Mouse (Mus musculus): Measurements from ENCODE around the gene Pifo. TPM values are rescaled to one million over a fixed set of nuclear protein-coding genes. Genes with fewer than 3 reads are reported as not detected.

The Pifo gene
- total and polyA plus RNA-seq, 3 experiments, result 7.7 to 13.7 (median 8.1) TPM

GRCm38 (mm10) chr3:106032781-106033180, 18.3 kb upstream of the Pifo start, which contains the start of gene Chil5:
Chil5 (minus strand) TSS chr3:106032814.
- Histone ChIP-seq H3K36me3 (replicated peaks in 1 of 2; ENCODE audit: control insufficient read depth in 1 of 2, insufficient read depth in 1 of 2, low read length in 1 of 2) (peaks cover 0 to 13% of the 10 kb centered on the region in 2 experiments), H3K27me3 (replicated peaks) (no peaks in the 10 kb centered on the region), H3K27ac (ENCODE audit: insufficient read depth, low read depth) (no peak within 1 kb of the TSS), H3K9me3 (replicated peaks; ENCODE audit: low read length) (no peaks in the 10 kb centered on the region), H3K79me2 (replicated peaks; ENCODE audit: control insufficient read depth, extremely low read depth, insufficient read depth, poor library complexity, severe bottlenecking) (no peaks in the 10 kb centered on the region), H3K4me1 (ENCODE audit: control insufficient read depth in 1 of 2, insufficient read depth in 2 of 2) (peaks cover 0 to 9% of the 10 kb centered on the region in 2 experiments; a peak in 1 of 4 replicates), H3K9ac (ENCODE audit: insufficient read depth, low read depth) (no peak within 1 kb of the TSS), H3K4me3 (replicated peaks in 1 of 3; ENCODE audit: low read depth in 2 of 3, low read length in 2 of 3, poor library complexity in 1 of 3) (no peak within 1 kb of the TSS), H3K4me2 (ENCODE audit: insufficient read depth, low read depth, poor library complexity, severe bottlenecking) (no peak within 1 kb of the TSS)
- no peak for TF ChIP-seq POLR2AphosphoS2 (IDR thresholded peaks at IDR 0.05; ENCODE audit: low read depth, low read length)
- no peak for TF ChIP-seq NRF1 (IDR thresholded peaks at IDR 0.05; ENCODE audit: low read depth, low read length)
- TF ChIP-seq GABPA (IDR thresholded peaks at IDR 0.05; ENCODE audit: insufficient replicate concordance, low read depth, low read length), result no peak
- TF ChIP-seq ZMIZ1 (IDR thresholded peaks at IDR 0.05; ENCODE audit: low read depth, low read length), result no peak
- TF ChIP-seq E2F4 (IDR thresholded peaks at IDR 0.05; ENCODE audit: insufficient replicate concordance, low read depth, low read length), result no peak
- TF ChIP-seq MAFK (IDR thresholded peaks at IDR 0.05; ENCODE audit: insufficient replicate concordance, low read length), result no peak
- TF ChIP-seq ZKSCAN1 (IDR thresholded peaks at IDR 0.05; ENCODE audit: borderline replicate concordance, low read depth, low read length), result no peak
- TF ChIP-seq MAX (IDR thresholded peaks at IDR 0.05; ENCODE audit: low read length), result no peak
- no peak for TF ChIP-seq SMC3 (IDR thresholded peaks at IDR 0.05; ENCODE audit: low read depth, low read length)
- TF ChIP-seq HCFC1 (IDR thresholded peaks at IDR 0.05; ENCODE audit: low read depth, low read length), result no peak
- TF ChIP-seq MEF2A (IDR thresholded peaks at IDR 0.05; ENCODE audit: borderline replicate concordance, low read depth, low read length), result no peak
- TF ChIP-seq MAZ (IDR thresholded peaks at IDR 0.05; ENCODE audit: low read depth, low read length), result no peak
- TF ChIP-seq KAT2A (IDR thresholded peaks at IDR 0.05; ENCODE audit: insufficient replicate concordance, low read length), result no peak
- no peak for TF ChIP-seq MYC (IDR thresholded peaks at IDR 0.05; ENCODE audit: low read depth, low read length)
- TF ChIP-seq PAX5 (IDR thresholded peaks at IDR 0.05; ENCODE audit: low read length), result no peak
- TF ChIP-seq NELFE (IDR thresholded peaks at IDR 0.05; ENCODE audit: low read depth, low read length), result no peak
- no peak for TF ChIP-seq RAD21 (IDR thresholded peaks at IDR 0.05; ENCODE audit: low read depth, low read length)
- DNase-seq (ENCODE audit: extremely low read depth), result no peak
- in situ Hi-C loops (cut with MboI; ENCODE audit: low pct_ligation_motif_present, low pct_unique_long_range_greater_than_20kb, low sequenced_read_pairs), result no loop called here
- dilution Hi-C loops (cut with MboI; ENCODE audit: extremely low pct_ligation_motif_present, extremely low pct_unique_long_range_greater_than_20kb, low sequenced_read_pairs), result no loop called here

DNA sequence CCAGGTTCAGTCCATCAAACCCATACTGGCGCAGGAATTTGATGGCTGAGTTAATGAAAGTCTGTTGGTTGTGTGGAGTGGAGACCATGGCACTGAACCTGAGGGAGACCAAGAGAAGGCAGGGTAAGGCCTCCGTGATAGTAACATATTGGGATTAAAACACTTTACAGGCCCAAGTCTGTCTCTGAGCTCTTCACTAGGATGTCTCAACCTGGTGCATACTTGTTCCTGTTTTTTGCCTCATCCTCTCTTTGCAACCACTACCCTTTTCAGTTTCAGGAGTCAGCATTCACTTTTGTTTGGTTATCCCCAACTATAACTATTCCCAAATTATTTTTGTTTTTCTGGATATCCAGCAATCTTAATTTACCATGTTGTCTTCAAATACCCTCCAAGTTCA, 9.7 kb upstream of the Pifo start:
- Histone ChIP-seq H3K4me1 (ENCODE audit: control insufficient read depth in 1 of 2, insufficient read depth in 2 of 2) (peaks cover 0 to 4% of the 10 kb centered on the region in 2 experiments; a peak in 1 of 4 replicates), H3K9ac (ENCODE audit: insufficient read depth, low read depth) (no peak overlapping the region), H3K36me3 (replicated peaks in 1 of 2; ENCODE audit: control insufficient read depth in 1 of 2, insufficient read depth in 1 of 2, low read length in 1 of 2) (peaks cover 0 to 33% of the 10 kb centered on the region in 2 experiments), H3K27me3 (replicated peaks) (no peaks in the 10 kb centered on the region), H3K9me3 (replicated peaks; ENCODE audit: low read length) (no peaks in the 10 kb centered on the region), H3K27ac (ENCODE audit: insufficient read depth, low read depth) (no peak overlapping the region), H3K4me3 (replicated peaks in 1 of 3; ENCODE audit: low read depth in 2 of 3, low read length in 2 of 3, poor library complexity in 1 of 3) (no peak overlapping the region), H3K79me2 (replicated peaks; ENCODE audit: control insufficient read depth, extremely low read depth, insufficient read depth, poor library complexity, severe bottlenecking) (no peaks in the 10 kb centered on the region), H3K4me2 (ENCODE audit: insufficient read depth, low read depth, poor library complexity, severe bottlenecking) (no peak overlapping the region)
- TF ChIP-seq ZMIZ1 (IDR thresholded peaks at IDR 0.05; ENCODE audit: low read depth, low read length), result no peak
- no peak for TF ChIP-seq MEF2A (IDR thresholded peaks at IDR 0.05; ENCODE audit: borderline replicate concordance, low read depth, low read length)
- TF ChIP-seq NELFE (IDR thresholded peaks at IDR 0.05; ENCODE audit: low read depth, low read length), result no peak
- no peak for TF ChIP-seq MAX (IDR thresholded peaks at IDR 0.05; ENCODE audit: low read length)
- TF ChIP-seq MYC (IDR thresholded peaks at IDR 0.05; ENCODE audit: low read depth, low read length), result no peak
- no peak for TF ChIP-seq POLR2AphosphoS2 (IDR thresholded peaks at IDR 0.05; ENCODE audit: low read depth, low read length)
- no peak for TF ChIP-seq TCF12 (IDR thresholded peaks at IDR 0.05; ENCODE audit: low read depth, low read length)
- TF ChIP-seq CHD2 (IDR thresholded peaks at IDR 0.05; ENCODE audit: low read length), result no peak
- no peak for TF ChIP-seq KAT2A (IDR thresholded peaks at IDR 0.05; ENCODE audit: insufficient replicate concordance, low read length)
- no peak for TF ChIP-seq GABPA (IDR thresholded peaks at IDR 0.05; ENCODE audit: insufficient replicate concordance, low read depth, low read length)
- TF ChIP-seq ZKSCAN1 (IDR thresholded peaks at IDR 0.05; ENCODE audit: borderline replicate concordance, low read depth, low read length), result no peak
- in situ Hi-C loops (cut with MboI; ENCODE audit: low pct_ligation_motif_present, low pct_unique_long_range_greater_than_20kb, low sequenced_read_pairs) (no loop called here), dilution Hi-C loops (cut with MboI; ENCODE audit: extremely low pct_ligation_motif_present, extremely low pct_unique_long_range_greater_than_20kb, low sequenced_read_pairs) (no loop called here)
- no peak for DNase-seq (ENCODE audit: extremely low read depth)
